Mouse (Mus musculus) liver, embryonic 11.5 days (tissue): ENCODE measurements around the gene Edar. TPM values are rescaled to one million over a fixed set of nuclear protein-coding genes. Genes with fewer than 3 reads are reported as not detected.

ENCODE experiments used
- ATAC-seq: fragments of 200-750 bp; cut with Nextera tagmentation; replicated peaks from 2 replicates; pipeline ENCODE4 v1.8.0; 2017; ENCODE audit warnings: moderate number of reproducible peaks, mild to moderate bottlenecking, moderate TSS enrichment, moderate library complexity; ENCODE audit not compliant: low FRiP score
- DNase-seq: peaks from one replicate; pipeline ENCODE4 v3.0.0-alpha.2; 2017; ENCODE audit warnings: low spot score
- H3K27ac ChIP-seq: fragments of 300-500 bp; sonication (generic); 2 replicates; pipeline ENCODE4 v1.5.1; 2014; ENCODE audit warnings: mild to moderate bottlenecking, low read depth, low read length, control low read depth
- H3K27me3 ChIP-seq: fragments of 300-500 bp; sonication (generic); replicated peaks from 2 replicates; pipeline ENCODE4 v1.6.1; 2014; ENCODE audit warnings: low read length, mixed read lengths; ENCODE audit not compliant: control insufficient read depth, insufficient read depth
- H3K36me3 ChIP-seq: fragments of 300-500 bp; sonication (generic); 2 replicates; pipeline ENCODE4 v1.6.1; 2014; ENCODE audit warnings: mild to moderate bottlenecking, low read length, moderate library complexity, mixed read lengths; ENCODE audit not compliant: control insufficient read depth, insufficient read depth
- H3K4me1 ChIP-seq: fragments of 300-500 bp; sonication (generic); replicated peaks from 2 replicates; pipeline ENCODE4 v1.6.1; 2014; ENCODE audit warnings: low read length, mixed read lengths; ENCODE audit not compliant: control insufficient read depth, insufficient read depth
- H3K4me2 ChIP-seq: fragments of 300-500 bp; sonication (generic); 2 replicates; pipeline ENCODE4 v1.6.1; 2014; ENCODE audit warnings: mild to moderate bottlenecking, control low read depth, moderate library complexity
- H3K4me3 ChIP-seq: fragments of 300-500 bp; sonication (generic); 2 replicates; pipeline ENCODE4 v1.5.1; 2014; ENCODE audit warnings: low read depth, low read length, control low read depth
- H3K9ac ChIP-seq: fragments of 300-500 bp; sonication (generic); 2 replicates; pipeline ENCODE4 v1.6.1; 2014; ENCODE audit warnings: low read depth, low read length, control low read depth
- H3K9me3 ChIP-seq: fragments of 300-500 bp; sonication (generic); 2 replicates; pipeline ENCODE4 v1.6.1; 2016; ENCODE audit warnings: low read length, inconsistent platforms, mixed read lengths; ENCODE audit not compliant: control insufficient read depth
- WGBS: fragments of 180-500 bp; shearing (Covaris S2); extraction: QIAGEN DNeasy Blood & Tissue Kit; methylation state at CpG from one replicate; pipeline ENCODE4 v1.1.7; 2014; 5-methylcytosine and 5-hydroxymethylcytosine counted together
- polyA plus RNA-seq: library from polyadenylated mRNA; unstranded; fragments of >200 nt; fragmentation: Nextera tagmentation; extraction: Ambion mirVana; gene quantifications from 2 replicates; pipeline ENCODE4 v1.2.1, GENCODE M21; 2014

Edar gene
- polyA plus RNA-seq, 1 experiment from 2014 or later: 0.04 TPM

GRCm38 (mm10) chr10:58618501-58619216, 56.8 kb downstream of the Edar start:
- Histone ChIP-seq H3K27me3 (no peaks in the 10 kb centered on the region), H3K9ac (no peak overlapping the region), H3K9me3 (no peaks in the 10 kb centered on the region), H3K4me2 (no peak overlapping the region), H3K27ac (no peak overlapping the region), H3K36me3 (no peaks in the 10 kb centered on the region), H3K4me1 (no peaks in the 10 kb centered on the region), H3K4me3 (no peak overlapping the region)
- WGBS: 82% methylated on average over 17 of the region's 17 CpGs
- DNase-seq (no peak), ATAC-seq (no peak)

DNA sequence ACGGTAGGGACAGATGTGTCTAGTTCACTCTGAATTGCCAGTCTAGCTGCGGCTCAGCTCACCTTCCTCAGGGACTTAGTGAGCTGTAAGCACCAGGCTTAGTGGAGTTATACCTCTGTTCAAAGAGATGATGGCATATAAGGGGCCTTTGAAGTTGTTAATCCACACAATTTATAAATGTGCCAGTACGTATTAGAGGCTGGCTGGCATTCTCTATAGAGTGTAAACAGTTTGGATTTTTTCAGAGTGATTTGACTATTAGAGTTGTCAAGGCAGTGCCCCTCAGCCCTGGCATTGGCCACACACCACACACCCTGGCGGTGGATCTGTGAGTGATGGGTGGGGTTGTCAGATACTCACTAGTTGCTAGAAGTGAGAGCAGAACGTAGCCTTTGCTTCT, 58.9 kb downstream of the Edar start:
- Histone ChIP-seq H3K4me3 (no peak overlapping the region), H3K4me2 (no peak overlapping the region), H3K27ac (no peak overlapping the region), H3K4me1 (no peaks in the 10 kb centered on the region), H3K27me3 (no peaks in the 10 kb centered on the region), H3K9ac (no peak overlapping the region), H3K9me3 (no peaks in the 10 kb centered on the region), H3K36me3 (no peaks in the 10 kb centered on the region)
- WGBS: 80% methylated on average over 5 of the region's 5 CpGs
- ATAC-seq (no peak), DNase-seq (no peak)

- Histone ChIP-seq H3K4me1 (no peaks in the 10 kb centered on the region), H3K4me2 (no peak overlapping the region), H3K4me3 (no peak overlapping the region), H3K9ac (no peak overlapping the region), H3K36me3 (no peaks in the 10 kb centered on the region), H3K9me3 (no peaks in the 10 kb centered on the region), H3K27ac (no peak overlapping the region), H3K27me3 (no peaks in the 10 kb centered on the region)
- WGBS: 85% methylated on average over 6 of the region's 6 CpGs
- ATAC-seq (no peak), DNase-seq (no peak)
Observed at GRCm38 (mm10) chr10:58614601-58615000, 60.9 kb downstream of the Edar start.

GRCm38 (mm10) chr10:58610484-58611261, 64.8 kb downstream of the Edar start:
- Histone ChIP-seq H3K4me2 (no peak overlapping the region), H3K9ac (no peak overlapping the region), H3K27ac (no peak overlapping the region), H3K4me1 (no peaks in the 10 kb centered on the region), H3K27me3 (no peaks in the 10 kb centered on the region), H3K9me3 (no peaks in the 10 kb centered on the region), H3K36me3 (no peaks in the 10 kb centered on the region), H3K4me3 (no peak overlapping the region)
- DNase-seq: no peak
- WGBS: 76% methylated on average over 7 of the region's 7 CpGs
- ATAC-seq: no peak

- H3K4me1 ChIP-seq: no peaks in the 10 kb centered on the region
- no peak overlapping the region for H3K27ac ChIP-seq
- no peak overlapping the region for H3K9ac ChIP-seq
- H3K27me3 ChIP-seq: no peaks in the 10 kb centered on the region
- no peak for DNase-seq
- 69% methylated on average over 3 of the region's 3 CpGs for WGBS
- no peaks in the 10 kb centered on the region for H3K9me3 ChIP-seq
- H3K36me3 ChIP-seq: no peaks in the 10 kb centered on the region
- no peak overlapping the region for H3K4me3 ChIP-seq
- no peak for ATAC-seq
- no peak overlapping the region for H3K4me2 ChIP-seq
Observed at GRCm38 (mm10) chr10:58608858-58609257, 66.6 kb downstream of the Edar start.

DNA sequence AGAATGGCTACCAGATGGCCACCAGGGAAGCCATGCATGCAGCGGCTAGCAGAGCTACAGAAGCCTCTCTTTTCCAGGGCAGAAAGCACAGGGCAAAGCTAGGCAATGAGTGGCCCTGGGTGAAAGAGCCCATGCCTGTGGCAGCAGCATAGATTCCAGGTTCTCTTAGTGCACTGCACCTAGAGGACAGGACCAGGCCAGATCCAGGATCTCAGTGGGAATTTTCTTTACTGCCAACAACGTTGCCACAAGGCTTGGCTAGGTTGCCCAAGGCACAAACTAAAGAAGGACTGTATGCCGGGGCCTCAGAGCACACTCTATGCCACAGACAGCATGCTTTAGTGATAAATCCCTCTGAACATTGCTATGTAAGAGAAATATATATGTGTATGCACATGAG, 69.1 kb downstream of the Edar start:
- no peaks in the 10 kb centered on the region for H3K4me1 ChIP-seq

GRCm38 (mm10) chr10:58604779-58605178, 70.7 kb downstream of the Edar start:
- Histone ChIP-seq H3K27ac (no peak overlapping the region), H3K9ac (no peak overlapping the region), H3K27me3 (no peaks in the 10 kb centered on the region), H3K9me3 (no peaks in the 10 kb centered on the region), H3K4me1 (no peaks in the 10 kb centered on the region), H3K4me2 (no peak overlapping the region), H3K36me3 (no peaks in the 10 kb centered on the region), H3K4me3 (no peak overlapping the region)
- 77% methylated on average over 2 of the region's 2 CpGs for WGBS
- ATAC-seq: no peak
- no peak for DNase-seq

More for the DNA sequence above, 69.1 kb downstream of the Edar start:
- Histone ChIP-seq H3K9me3 (no peaks in the 10 kb centered on the region), H3K4me2 (no peak overlapping the region), H3K36me3 (no peaks in the 10 kb centered on the region), H3K4me3 (no peak overlapping the region), H3K27ac (no peak overlapping the region), H3K27me3 (no peaks in the 10 kb centered on the region), H3K9ac (no peak overlapping the region)
- ATAC-seq: no peak
- no peak for DNase-seq
- 68% methylated on average over 3 of the region's 3 CpGs for WGBS

DNA sequence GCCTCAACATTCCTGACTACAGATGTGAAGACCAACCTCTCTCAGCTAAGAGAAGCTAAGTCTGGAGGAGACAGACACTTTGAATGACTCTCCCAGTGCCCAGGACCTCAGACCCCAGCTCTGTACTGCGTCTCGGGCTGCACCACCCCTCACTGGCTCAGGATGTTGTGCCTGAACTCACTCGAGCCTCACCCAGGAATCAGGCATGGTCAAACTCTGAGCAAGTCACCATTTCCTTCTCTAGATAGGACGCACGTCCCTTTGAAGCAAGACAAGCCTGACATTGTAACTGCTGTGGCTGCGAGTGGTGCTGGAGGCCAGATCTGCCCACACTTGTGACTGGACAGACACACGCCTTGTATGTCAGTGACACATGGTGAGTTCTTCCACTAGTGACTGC, 73.5 kb downstream of the Edar start:
- Histone ChIP-seq H3K36me3 (no peaks in the 10 kb centered on the region), H3K27ac (no peak overlapping the region), H3K4me2 (no peak overlapping the region), H3K9me3 (no peaks in the 10 kb centered on the region), H3K4me3 (no peak overlapping the region), H3K9ac (no peak overlapping the region), H3K4me1 (no peaks in the 10 kb centered on the region), H3K27me3 (no peaks in the 10 kb centered on the region)
- ATAC-seq: no peak
- DNase-seq: peak; percentile 14
- 76% methylated on average over 7 of the region's 7 CpGs for WGBS

GRCm38 (mm10) chr10:58601431-58601901, 74.0 kb downstream of the Edar start:
- ATAC-seq: no peak
- DNase-seq: no peak
- WGBS: 49% methylated on average over 6 of the region's 6 CpGs
- Histone ChIP-seq H3K27ac (no peak overlapping the region), H3K9ac (no peak overlapping the region), H3K36me3 (no peaks in the 10 kb centered on the region), H3K9me3 (no peaks in the 10 kb centered on the region), H3K4me3 (no peak overlapping the region), H3K4me1 (no peaks in the 10 kb centered on the region), H3K4me2 (no peak overlapping the region), H3K27me3 (no peaks in the 10 kb centered on the region)
